ENCODE assay signal across 23 mouse cellular contexts in genomic region chr9:79880031-79880430, GRCm38 (mm10).
"Had no signal": no experiment of that assay in that cellular context is flagged by ENCODE, and none has a peak within 500 bp of the region (broad histone marks: within the 10 kb centered on the region; RNA-seq: fewer than 3 reads in every experiment).

No protein-coding gene starts in this region.

- H3K9me3 ChIP-seq: limb, embryonic 10.5 days; limb, embryonic 13.5 days; liver, embryonic 12.5 days; liver, embryonic 15.5 days; lung, embryonic 15.5 days; megakaryocyte, embryonic 14.5 days; midbrain, embryonic 10.5 days; neural tube, embryonic 12.5 days; neural tube, embryonic 15.5 days; stomach, embryonic 15.5 days had no signal

- H3K4me3 ChIP-seq: layer of hippocampus, adult 2 months; limb, embryonic 10.5 days; limb, embryonic 13.5 days; liver, embryonic 12.5 days; liver, embryonic 15.5 days; lung, embryonic 15.5 days; megakaryocyte, embryonic 14.5 days; midbrain, embryonic 10.5 days; neural tube, embryonic 12.5 days; neural tube, embryonic 15.5 days; stomach, embryonic 15.5 days had no signal

- H3K27ac ChIP-seq: kidney, postnatal 0 days; layer of hippocampus, adult 2 months; limb, embryonic 10.5 days; limb, embryonic 13.5 days; liver, embryonic 12.5 days; liver, embryonic 15.5 days; lung, embryonic 15.5 days; midbrain, embryonic 10.5 days; neural tube, embryonic 12.5 days; neural tube, embryonic 15.5 days; stomach, embryonic 15.5 days had no signal

- H3K4me2 ChIP-seq: limb, embryonic 13.5 days; liver, embryonic 12.5 days; liver, embryonic 15.5 days; lung, embryonic 15.5 days; neural tube, embryonic 12.5 days; neural tube, embryonic 15.5 days; stomach, embryonic 15.5 days had no signal

- H3K9ac ChIP-seq: limb, embryonic 13.5 days; liver, embryonic 12.5 days; liver, embryonic 15.5 days; lung, embryonic 15.5 days; neural tube, embryonic 12.5 days; neural tube, embryonic 15.5 days; stomach, embryonic 15.5 days had no signal

- ATAC-seq: liver, embryonic 12.5 days had no signal

- DNase-seq: kidney, postnatal 25 days; layer of hippocampus, adult 9-11 months; liver; lung, adult 18-20 months; lung, postnatal 10 days; lung, postnatal 36 days; midbrain, embryonic 14.5 days; right cerebral cortex, adult 18-20 months; right cerebral cortex, postnatal 14 days; right cerebral cortex, postnatal 4 days; thymus, postnatal 36 days had no signal

- H3K4me1 ChIP-seq: liver, embryonic 12.5 days; liver, embryonic 15.5 days; megakaryocyte, embryonic 14.5 days had no signal

- H3K36me3 ChIP-seq: limb, embryonic 10.5 days; limb, embryonic 13.5 days; liver, embryonic 12.5 days; liver, embryonic 15.5 days; lung, embryonic 15.5 days; midbrain, embryonic 10.5 days; neural tube, embryonic 12.5 days; neural tube, embryonic 15.5 days; stomach, embryonic 15.5 days had no signal

- H3K27me3 ChIP-seq: limb, embryonic 13.5 days; liver, embryonic 12.5 days; liver, embryonic 15.5 days; lung, embryonic 15.5 days; neural tube, embryonic 12.5 days; neural tube, embryonic 15.5 days; stomach, embryonic 15.5 days had no signal
